Mouse (Mus musculus): ENCODE results near the gene Ticam1. TPM values are rescaled to one million over a fixed set of nuclear protein-coding genes. Genes with fewer than 3 reads are reported as not detected.
"Not testable (repeated sequence)": the region's sequence is repeated elsewhere in the genome, so short reads cannot be mapped to it uniquely, and the experiment has no call there.

The Ticam1 gene
- total RNA-seq, 4 experiments from 2014 or later, result 6.9 to 9.5 (median 8.1) TPM

DNA sequence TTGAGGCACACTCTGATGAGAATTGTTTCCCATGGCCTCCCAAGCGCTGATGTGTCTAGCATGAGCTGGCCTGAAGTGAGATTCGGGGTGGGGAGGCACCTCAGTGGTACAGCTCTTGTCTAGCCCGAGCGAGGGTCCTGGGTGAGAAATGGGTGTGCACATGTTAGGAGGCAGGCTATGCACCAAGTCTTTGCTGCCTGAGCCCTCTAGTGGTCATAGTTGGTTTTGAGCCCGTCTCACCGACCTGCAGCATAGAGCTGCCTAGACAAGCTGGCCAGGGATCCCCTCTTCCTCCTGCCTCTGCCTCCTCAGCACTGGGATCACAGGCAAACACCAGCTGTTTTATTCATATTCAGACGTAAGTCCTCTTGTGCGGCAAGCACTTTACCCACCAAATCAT is 12.6 kb downstream of the Ticam1 start:
- peak; percentile 82 for DNase-seq (ENCODE audit: low spot score)

DNA sequence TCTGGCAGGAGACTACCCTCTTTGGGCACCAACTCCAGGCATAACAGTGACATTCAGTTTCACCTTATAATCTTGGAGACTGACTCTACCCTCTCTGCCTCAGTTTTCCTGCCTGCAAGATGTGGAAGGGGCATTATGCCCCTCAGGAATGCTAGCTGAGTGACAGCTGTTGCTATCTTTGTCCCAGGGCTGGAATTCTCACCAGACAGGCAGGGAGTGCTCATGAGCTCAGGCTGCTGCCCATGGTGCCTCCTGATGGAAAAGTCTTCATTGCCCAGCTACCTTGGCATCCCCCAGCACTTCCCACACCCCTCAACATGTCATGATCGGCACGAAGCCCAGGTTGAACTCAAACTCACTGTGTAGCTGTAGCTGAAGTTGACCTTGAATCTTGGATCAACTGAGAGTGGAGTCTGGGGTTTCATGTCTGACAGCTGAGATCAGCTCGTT is 13.9 kb downstream of the Ticam1 start:
- DNase-seq (ENCODE audit: low spot score), result no peak

DNA sequence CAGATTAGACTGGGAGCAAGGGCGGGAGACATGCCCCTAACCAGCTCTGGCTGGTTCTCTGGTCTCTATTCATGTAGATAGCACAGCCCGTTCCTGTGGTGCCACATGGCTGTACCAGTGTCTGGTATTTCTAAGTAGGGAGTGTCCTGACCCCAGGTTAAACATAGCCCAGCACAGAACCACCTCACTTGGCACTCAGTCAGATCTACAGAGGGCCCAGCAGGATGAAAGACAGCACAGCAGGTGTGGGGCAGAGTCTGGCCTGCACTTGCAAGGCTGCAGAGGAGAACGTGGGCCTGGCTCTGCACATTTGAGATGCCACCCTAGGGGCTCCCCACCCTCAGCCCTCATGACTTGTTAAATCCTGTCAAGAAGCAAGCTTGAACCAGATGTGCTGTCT is 15.4 kb downstream of the Ticam1 start:
- peak; percentile 71 for DNase-seq (ENCODE audit: low spot score)

DNA sequence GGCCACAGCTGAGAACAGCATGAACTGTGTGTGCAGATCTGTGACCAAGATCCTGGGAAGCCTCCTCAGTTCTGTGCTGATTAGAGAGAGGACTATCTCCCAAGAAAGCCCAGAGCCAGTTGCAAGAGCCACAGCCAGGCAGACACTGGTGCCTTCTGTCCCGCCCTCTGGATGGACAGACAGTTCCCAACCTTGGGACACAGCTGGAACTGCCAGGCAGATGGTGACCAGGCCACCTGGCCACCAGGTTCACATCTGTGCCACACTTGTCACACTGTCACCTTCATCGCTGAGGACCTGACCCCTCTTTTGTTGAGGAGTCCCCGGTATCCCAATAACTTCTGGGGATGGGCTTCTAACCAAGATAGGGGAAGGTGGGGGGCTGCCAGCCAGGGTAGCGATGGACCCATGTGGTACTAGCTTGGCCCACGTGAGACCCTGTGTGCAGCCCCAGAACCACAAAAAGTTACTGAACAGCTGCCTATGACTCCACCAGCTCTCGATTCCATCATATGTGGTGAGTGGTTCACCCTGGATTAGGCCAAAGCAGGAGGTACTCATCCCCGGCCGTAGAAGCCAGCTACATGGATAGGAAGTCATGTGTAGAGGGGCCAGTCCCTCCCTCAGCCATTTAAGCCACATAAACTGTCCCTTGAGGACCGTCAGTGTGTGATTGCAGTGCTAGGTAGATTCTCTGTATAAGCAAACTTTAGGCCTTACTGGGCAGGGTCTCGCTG is 17.1 kb downstream of the Ticam1 start:
- no peak for DNase-seq (ENCODE audit: low spot score)

DNA sequence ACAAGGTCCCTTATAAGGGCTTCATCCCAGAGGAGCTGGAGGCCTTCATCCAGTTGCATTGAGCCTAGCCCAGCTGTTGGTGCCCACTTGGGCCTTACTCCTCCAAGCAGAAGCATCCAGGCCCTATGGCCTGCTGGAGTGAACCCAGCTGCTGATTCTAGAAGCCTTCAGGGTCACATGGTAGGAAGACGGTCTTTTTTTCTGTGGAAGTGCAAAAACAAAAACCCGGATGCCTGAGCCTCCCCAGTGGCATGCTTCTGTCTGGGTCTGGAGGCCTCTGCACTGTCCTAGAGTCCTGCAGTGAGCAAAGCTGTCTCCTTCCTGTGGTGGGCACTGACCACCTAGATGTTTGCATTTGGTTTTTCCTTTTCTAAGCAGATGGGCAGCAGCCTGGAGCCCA is 17.8 kb downstream of the Ticam1 start:
- not testable (repeated sequence) for DNase-seq (ENCODE audit: low spot score)

DNA sequence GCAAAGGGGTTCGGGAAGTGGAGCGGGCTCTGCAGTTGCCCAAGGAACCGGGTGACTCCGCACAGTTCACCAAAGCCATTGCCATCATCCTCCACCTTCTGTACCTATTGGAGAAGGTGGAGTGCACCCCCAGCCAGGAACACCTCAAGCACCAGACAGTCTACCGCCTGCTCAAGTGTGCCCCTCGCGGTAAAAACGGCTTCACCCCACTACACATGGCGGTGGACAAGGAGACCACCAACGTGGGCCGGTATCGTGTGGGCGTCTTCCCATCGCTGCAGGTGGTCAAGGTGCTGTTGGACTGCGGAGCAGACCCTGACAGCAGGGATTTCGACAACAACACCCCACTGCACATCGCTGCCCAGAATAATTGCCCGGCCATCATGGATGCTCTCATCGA is 18.3 kb downstream of the Ticam1 start:
- DNase-seq (ENCODE audit: low spot score), result not testable (repeated sequence)

DNA sequence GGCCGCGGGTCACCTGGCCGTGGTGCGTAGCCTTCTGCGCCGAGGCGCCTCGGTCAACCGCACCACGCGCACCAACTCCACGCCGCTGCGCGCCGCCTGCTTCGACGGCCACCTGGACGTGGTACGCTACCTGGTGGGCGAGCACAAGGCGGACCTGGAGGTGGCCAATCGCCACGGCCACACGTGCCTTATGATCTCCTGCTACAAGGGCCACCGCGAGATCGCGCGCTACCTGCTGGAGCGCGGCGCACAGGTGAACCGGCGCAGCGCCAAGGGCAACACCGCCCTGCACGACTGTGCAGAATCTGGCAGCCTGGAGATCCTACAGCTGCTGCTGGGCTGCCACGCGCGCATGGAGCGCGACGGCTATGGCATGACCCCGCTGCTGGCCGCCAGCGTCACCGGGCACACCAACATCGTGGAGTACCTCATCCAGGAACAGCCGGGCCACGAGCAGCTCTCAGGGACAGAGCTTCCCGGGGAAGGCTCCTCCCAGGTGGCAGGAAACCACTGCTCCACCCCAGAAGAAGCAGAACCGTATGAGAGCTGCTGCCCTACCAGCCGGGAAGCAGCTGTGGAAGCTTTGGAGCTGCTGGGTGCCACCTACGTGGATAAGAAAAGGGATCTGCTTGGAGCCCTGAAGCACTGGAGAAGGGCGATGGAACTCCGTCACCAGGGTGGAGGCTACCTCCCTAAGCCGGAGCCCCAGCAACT is 19.2 kb downstream of the Ticam1 start:
- DNase-seq (ENCODE audit: low spot score), result no peak

DNA sequence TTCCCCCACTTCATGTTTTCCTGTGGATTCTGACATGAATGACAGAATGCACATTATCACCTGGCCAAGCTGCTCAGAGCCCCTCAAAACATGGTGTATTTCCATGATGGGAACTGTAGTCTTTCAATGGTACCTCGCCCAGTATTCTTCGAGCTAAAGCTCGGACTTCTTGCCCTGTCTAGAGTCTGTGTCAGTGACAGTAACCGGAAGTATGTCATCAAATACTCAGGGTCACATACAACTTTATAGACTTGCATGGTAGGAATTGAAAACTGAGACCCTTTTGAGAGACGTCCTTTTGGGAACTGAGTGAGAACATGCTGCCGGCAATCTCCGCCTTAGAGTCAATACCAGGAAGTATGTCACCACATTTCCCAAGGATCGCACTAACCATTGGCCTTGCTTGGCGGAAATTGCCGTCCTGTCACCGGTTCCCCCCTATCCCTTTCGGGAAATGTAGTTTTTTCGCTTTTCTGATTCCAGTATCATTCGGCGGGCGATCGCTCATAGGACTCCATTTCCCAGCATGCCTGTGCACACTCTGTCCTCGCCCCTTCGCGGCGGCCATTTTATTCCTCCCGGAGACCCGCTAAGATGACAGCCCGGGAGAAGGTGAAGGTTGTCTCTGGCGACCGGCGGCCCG is 20.2 kb downstream of the Ticam1 start, which contains the start of gene Fem1a:
TSS of gene Fem1a (plus strand) at position 572 of the 643 bp plus-strand sequence.
- DNase-seq (ENCODE audit: low spot score), result peak; percentile 99

DNA sequence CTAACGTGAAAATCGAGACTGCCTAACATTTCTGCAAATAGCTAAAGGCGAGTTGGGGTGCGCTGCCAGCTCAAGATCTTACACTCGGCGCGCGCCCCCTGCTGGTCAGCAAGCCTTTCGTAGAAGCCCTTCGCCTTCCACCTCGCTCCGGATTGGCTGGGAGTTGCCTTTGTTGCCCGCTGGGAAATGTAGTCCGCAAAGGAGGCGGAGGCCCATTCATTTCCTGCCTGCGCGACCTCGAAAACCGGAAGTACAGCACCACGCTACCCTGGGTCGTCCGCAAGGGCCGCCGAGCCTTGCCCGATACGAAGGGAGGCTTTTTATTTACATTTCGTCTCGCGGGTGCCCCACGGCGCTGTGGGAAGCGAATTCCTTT is 20.7 kb downstream of the Ticam1 start:
- peak; percentile 98 for DNase-seq (ENCODE audit: low spot score)

DNA sequence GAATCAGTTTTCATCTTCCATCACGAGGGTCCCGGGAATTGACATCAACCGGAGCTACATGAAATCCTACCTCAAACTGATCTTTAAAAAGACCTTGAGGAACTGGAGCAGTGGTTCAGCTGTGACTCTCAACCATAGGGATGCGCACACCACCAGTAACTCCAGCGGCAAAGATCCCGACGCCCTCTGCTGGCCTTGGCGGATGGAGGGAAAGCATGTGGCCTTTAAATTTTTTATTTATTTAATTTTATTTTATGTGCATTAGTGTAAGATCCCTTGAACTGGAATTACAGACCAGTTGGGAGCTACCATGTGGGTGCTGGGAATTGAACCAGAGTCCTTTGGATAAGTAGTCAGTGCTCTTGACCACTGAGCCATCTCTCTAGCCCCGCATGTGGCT is 21.2 kb downstream of the Ticam1 start:
- no peak for DNase-seq (ENCODE audit: low spot score)

DNA sequence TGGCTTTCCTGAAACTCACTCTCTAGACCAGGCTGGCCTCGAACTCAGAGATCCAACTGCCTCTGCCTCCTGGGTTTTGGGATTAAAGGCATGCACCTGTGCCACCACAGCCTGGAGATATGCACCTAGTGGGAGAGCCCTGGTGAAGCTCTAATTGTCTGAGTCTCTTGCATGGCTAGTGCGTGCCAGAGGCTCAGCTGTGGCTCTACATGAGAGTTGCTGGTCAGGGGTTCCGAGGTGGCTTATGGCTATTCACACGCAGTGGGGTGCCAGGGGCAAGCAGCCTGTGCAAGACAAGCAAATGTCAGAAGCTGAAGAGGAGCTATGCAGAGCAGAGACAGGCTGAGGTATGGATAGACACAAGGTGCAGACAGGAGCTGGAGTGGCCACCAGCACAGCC is 21.9 kb downstream of the Ticam1 start:
- no peak for DNase-seq (ENCODE audit: low spot score)

DNA sequence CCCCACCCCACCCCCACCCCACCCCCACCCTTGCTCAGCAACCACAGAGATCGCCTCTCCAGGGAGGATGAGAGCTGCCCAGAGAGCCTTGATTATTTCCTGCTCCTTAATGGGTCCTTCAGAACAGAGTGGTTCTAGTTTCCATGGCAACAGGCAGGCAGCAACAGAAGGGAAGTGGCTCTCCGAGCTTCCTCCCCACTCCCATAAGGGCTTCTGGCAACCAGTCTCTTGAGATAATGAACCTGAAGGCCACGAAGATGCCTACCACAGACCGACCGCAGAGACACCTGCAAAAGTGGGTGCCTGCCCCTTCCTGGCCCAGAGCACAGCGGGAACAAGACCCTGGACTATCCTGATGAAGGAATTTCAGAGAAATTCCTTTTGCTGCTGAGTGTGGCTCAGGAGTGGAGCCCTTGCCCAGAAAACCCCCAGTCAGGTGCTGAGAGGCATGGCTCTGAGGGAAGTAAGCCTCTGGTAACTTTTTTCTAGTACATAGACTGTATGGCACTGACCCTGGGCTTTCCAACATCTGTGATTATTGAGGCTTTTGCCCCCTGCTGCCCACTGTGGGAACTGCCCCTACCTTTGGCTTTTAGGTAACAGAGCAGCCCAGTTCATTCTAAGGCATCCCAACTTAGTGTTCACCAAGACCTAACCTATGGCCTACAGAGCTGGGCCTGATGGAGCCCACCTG is 25.3 kb downstream of the Ticam1 start:
- peak; percentile 72 for DNase-seq (ENCODE audit: low spot score)

DNA sequence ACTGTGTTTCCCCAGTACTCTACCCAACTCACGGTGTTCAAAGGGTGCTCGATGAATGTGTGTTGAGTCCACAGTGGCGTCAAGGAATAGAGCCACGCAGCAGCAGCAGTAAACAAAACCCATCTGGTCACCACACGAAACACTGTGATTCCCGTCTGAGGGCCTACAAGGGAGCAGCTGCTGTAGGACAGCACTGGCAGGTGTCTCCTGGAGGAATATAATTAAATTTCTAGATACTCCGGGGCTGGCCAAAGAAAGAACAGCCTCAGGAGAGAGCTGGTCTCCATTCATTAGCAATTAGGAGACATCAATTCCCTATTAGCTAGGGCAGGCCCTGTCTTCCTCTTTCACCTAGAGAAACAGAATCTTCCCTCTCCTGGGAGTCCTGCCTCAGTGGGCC is 31.0 kb downstream of the Ticam1 start:
- DNase-seq (ENCODE audit: low spot score), result no peak

DNA sequence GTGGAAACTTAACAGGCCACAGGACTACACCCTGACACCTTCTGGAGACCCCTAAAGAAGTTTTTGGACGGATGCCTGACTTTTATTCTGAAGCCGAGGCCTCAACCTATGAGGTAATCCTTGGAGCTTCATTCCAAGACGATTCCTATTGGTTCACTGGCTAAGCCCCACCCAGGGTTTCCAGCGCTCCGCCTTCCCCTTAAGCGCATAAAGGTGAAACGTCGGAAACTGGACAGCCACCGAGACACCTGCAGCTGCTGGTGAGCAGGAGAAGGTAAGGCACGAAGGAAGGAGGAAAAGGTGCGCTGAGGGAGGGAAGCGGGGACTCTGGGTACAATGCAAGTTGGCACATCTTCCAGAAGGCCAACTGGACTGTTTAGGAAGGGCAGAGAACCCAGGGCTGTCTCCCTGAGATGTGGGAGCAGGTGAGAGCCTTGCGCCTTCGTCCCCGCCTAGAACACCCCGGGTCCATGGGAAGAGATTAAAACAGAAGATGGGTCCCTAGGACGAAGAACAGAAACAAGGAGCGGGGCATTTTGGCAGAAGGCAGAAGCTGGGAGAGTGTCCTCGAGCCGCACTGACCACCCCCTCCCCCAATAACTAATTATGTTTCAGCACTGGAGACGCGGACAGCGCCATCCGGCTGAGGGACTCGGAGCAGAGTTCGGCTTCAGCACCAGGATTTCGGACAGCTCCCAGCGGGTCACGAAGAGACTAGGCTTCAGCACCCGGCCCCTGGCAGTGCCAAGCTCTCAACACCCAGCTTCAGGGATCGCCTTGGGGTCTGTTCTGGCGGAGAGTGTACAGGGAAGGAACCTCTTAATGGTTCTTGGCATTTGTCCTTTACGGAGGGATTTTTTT is 34.8 kb downstream of the Ticam1 start:
- DNase-seq (ENCODE audit: low spot score), result peak; percentile 74

DNA sequence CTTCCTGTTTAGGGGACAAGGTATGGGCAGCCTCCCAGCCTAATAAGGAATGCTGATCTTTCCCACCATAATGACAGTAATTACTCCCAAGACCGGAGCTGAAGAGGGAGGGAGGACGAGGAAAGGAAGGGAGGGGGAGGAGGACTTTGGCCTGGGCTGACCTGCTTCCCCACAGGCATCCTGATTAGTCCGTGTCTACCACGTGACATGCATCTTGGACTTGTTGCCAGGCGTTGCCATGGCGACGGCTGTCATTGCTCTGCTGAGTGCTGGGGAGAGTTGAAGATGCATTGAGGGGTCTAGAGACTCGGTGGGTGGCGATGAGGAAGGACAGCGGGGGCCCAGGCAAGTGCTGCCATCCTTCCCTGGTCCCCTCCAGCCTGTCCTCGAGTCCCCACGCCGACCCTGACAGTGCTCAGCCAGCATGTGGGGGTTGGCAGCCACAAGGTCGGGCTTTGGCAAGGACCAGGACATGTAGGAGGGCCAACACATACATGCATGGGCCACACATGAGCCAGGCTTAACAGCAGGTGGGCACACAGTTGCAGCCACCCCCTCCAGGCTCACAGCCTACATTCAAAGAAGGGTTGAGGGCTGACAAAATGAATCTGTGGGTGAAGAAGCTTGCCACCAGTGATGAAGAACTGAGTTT is 42.6 kb downstream of the Ticam1 start:
- DNase-seq (ENCODE audit: low spot score), result no peak

DNA sequence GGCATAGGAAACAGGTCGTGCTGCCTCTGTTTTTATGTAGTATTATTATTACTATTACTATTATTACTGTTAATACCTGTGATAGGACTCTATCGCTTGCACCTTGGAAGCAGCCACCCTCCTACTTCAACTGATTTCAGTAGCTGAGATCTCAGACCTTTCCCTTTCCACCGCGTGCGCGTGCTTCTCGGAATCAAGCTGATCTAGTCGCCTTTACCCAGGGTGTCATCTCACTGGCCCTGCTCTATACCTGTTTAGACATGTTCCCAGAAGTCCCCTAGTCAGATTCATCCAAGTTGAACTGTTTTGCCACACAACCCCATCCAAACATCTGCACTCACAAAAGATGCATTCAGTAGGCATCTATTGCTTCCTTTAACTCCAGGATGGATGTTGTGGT is 43.2 kb downstream of the Ticam1 start:
- no peak for DNase-seq (ENCODE audit: low spot score)

DNA sequence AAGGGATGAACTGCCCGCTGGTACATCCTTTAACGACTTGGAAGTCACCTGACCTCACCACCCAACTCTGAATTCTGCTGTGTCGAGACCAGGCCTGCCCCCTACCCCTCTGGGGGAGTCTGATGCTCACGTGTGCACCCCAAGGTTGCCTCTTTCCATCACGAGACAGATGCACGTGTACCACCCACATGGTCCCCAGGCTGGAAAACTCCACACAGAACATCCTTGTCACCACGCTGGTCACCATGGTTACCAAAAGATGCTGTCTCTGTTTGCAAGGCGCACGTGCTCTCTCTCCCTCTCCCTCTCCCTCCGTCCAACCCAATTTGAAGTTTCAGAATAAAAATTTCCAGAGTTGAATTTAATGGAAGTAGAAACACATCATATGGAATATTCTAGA is 46.6 kb downstream of the Ticam1 start:
- DNase-seq (ENCODE audit: low spot score), result no peak

DNA sequence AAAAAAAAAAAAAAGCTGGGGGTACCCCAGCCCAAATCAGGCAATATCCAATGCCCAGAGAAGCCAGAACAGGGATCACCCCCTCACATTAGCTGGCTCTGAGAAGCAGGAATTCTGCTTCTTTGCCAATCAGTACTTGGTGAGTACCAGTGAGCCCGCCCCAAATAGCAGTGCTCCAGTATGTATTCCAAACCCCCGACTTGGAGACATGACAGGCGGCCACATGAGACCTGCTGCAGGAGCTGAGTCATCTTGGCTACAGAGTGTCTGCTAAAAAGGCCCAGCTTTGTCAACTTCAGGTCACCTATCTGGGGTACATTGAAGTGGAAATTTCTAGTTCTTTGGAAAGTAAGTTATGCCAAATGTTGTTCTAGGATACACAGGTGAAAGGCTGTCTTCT is 50.0 kb downstream of the Ticam1 start:
- DNase-seq (ENCODE audit: low spot score), result no peak

DNA sequence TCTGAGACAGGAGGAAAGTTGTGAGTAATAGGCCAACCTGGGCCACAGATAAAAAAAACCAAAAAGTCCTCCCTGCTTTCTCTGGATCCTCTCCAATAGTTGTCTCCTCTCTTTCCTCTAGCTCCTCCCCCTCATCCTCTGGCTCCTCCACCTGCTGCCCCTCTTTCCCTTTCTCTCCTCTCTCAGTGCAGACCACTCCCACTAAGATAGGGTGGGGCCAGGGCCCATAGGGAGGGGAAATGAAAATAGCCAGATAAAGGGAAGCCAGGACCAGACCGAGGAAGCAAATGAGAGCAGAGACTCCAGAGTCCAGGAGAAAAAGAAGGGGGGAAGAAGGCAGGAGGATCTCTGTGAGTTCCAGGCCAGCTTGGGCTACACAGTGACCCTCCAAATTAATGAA is 51.7 kb downstream of the Ticam1 start:
- DNase-seq (ENCODE audit: low spot score), result no peak

DNA sequence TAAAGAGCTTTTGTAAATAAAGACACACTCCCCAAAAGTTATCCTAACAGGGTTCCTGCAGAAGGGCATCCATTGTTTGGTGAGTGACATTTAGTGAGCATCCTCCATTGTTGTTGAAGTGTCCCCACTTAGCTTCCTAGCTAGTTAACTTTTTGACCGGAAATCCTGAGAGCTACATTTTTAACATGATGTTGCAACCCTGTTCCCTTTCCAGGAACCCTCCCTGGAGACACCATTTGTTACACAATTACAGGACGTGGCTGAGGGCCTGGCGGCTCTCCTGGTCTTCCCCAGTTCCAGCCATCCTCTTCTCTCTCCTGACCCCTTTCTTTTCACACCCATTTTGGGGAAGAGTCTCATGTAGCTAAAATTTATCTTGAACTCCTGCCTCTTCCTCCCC is 56.8 kb downstream of the Ticam1 start:
- peak; percentile 92 for DNase-seq (ENCODE audit: low spot score)
